Mouse (Mus musculus): Measurements from ENCODE around the gene Tspoap1. TPM values are rescaled to one million over a fixed set of nuclear protein-coding genes. Genes with fewer than 3 reads are reported as not detected.

Tspoap1 gene
- polyA plus RNA-seq, 1 experiment, result 50.9 TPM

DNA sequence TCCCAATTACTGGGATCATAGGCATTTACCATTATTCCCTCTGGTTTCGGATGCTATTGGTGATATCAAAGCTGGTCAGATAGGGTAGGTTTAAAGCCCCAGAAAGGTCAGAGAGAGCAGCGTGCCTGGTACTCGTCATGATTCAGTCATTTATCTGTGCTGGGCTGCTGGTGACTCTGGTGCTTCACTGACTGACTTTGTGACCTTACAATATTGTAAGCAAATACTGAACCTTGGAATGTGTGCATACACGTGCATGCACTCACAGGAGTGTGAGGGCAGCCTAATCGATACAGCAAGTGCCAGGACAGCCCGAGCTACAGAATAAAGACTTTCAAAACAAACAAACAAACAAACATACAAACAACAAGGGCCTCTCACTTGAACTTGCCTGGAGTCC is 24.6 kb upstream of the Tspoap1 start:
- no peak for TF ChIP-seq CTCF (IDR thresholded peaks at IDR 0.05; ENCODE audit: control insufficient read depth, insufficient read depth, low read length)
- no peak for TF ChIP-seq POLR2A (IDR thresholded peaks at IDR 0.05; ENCODE audit: borderline replicate concordance, control insufficient read depth, low read depth, low read length)
- Histone ChIP-seq H3K4me3 (replicated peaks; ENCODE audit: control insufficient read depth, low read depth, low read length) (no peak overlapping the region), H3K27ac (ENCODE audit: control insufficient read depth, insufficient read depth, low read depth, low read length, poor library complexity) (no peak overlapping the region), H3K4me1 (ENCODE audit: control insufficient read depth, insufficient read depth, low read length) (peaks cover 9% of the 10 kb centered on the region; the same call in 1 of the 2 replicates)
- 67% methylated on average over 6 of the region's 6 CpGs for WGBS

DNA sequence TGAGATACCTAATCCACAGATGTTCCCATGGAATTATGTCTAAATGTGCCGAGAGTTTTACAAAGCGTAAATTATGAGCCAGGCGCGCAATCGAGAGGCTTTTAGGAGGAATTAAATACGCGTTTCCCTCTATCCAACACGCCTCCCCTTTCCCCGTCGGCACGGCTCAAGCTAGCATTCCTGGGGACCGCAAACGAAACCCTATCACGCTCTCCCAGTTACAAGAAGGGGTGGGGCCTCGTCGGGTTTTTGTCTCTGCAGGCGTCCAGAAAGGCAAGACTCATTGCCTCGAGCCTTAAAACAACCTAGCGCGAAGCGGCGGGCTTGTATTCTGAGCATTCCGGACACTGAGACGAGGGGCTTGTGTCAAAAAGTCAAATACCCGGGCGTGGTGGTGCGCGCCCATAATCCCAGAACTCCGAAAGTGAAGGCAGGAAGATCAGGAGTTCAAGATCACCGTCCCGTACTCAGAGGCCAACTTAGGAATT is 23.6 kb upstream of the Tspoap1 start:
- TF ChIP-seq POLR2A (IDR thresholded peaks at IDR 0.05; ENCODE audit: borderline replicate concordance, control insufficient read depth, low read depth, low read length) (no peak), CTCF (IDR thresholded peaks at IDR 0.05; ENCODE audit: control insufficient read depth, insufficient read depth, low read length) (no peak)
- peaks cover 9% of the 10 kb centered on the region; the same call in 1 of the 2 replicates for H3K4me1 ChIP-seq (ENCODE audit: control insufficient read depth, insufficient read depth, low read length)
- H3K27ac ChIP-seq (ENCODE audit: control insufficient read depth, insufficient read depth, low read depth, low read length, poor library complexity), result peak overlapping the region; percentile 86
- 1% methylated on average over 31 of the region's 31 CpGs for WGBS
- H3K4me3 ChIP-seq (replicated peaks; ENCODE audit: control insufficient read depth, low read depth, low read length), result peak overlapping the region; percentile 68

DNA sequence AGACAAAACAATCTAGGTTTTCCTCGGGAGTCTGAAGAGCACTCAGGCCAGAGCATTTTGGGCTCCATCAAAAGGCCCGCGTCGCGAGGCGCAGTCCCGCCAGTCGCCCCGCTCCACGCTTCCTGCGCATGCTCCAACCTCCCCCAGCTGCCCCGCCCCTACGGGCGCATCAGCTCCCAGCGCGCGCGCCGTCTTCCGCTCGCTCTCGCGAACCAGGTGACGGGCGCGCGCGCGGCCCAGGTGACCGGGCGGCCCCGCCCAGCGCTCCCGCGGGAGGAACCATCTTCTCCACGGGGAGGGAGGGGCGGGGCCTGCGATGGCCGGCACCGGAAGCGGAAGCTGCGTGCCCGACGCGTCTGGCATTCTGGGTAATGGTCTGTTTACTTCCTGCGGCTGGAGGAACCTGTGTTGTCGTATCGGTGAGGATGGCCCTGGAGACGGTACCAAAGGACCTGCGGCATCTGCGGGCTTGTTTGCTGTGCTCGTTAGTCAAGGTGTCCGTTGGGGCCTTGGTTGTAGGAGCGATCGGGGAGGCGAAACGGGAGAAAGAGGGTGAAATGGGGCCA is 23.1 kb upstream of the Tspoap1 start, which contains the start of gene Supt4a:
TSS of gene Supt4a (plus strand) at position 378 of the 566 bp plus-strand sequence.
- TF ChIP-seq CTCF (IDR thresholded peaks at IDR 0.05; ENCODE audit: control insufficient read depth, insufficient read depth, low read length) (0 out of 2 replicates have a peak, but pooled peaks have one; percentile 9), POLR2A (IDR thresholded peaks at IDR 0.05; ENCODE audit: borderline replicate concordance, control insufficient read depth, low read depth, low read length) (peak; percentile 83; the same call in 1 of the 2 replicates)
- peaks cover 9% of the 10 kb centered on the region; the same call in 1 of the 2 replicates for H3K4me1 ChIP-seq (ENCODE audit: control insufficient read depth, insufficient read depth, low read length)
- under 1% methylated on average over 57 of the region's 57 CpGs for WGBS

GRCm38 (mm10) chr11:87743691-87744090 is 16.6 kb upstream of the Tspoap1 start:
- Histone ChIP-seq H3K4me3 (replicated peaks; ENCODE audit: control insufficient read depth, low read depth, low read length) (no peak overlapping the region), H3K27ac (ENCODE audit: control insufficient read depth, insufficient read depth, low read depth, low read length, poor library complexity) (no peak overlapping the region), H3K4me1 (ENCODE audit: control insufficient read depth, insufficient read depth, low read length) (peaks cover 12% of the 10 kb centered on the region)
- 92% methylated on average over 3 of the region's 3 CpGs for WGBS
- TF ChIP-seq CTCF (IDR thresholded peaks at IDR 0.05; ENCODE audit: control insufficient read depth, insufficient read depth, low read length), result no peak
- TF ChIP-seq POLR2A (IDR thresholded peaks at IDR 0.05; ENCODE audit: borderline replicate concordance, control insufficient read depth, low read depth, low read length), result no peak

More for the DNA sequence above, 23.1 kb upstream of the Tspoap1 start, which contains the start of gene Supt4a:
- H3K27ac ChIP-seq (ENCODE audit: control insufficient read depth, insufficient read depth, low read depth, low read length, poor library complexity), result peak within 1 kb of the TSS; percentile 91
- H3K4me3 ChIP-seq (replicated peaks; ENCODE audit: control insufficient read depth, low read depth, low read length), result peak within 1 kb of the TSS; percentile 97

- H3K4me1 ChIP-seq (ENCODE audit: control insufficient read depth, insufficient read depth, low read length), result peaks cover 12% of the 10 kb centered on the region
- TF ChIP-seq POLR2A (IDR thresholded peaks at IDR 0.05; ENCODE audit: borderline replicate concordance, control insufficient read depth, low read depth, low read length) (no peak), CTCF (IDR thresholded peaks at IDR 0.05; ENCODE audit: control insufficient read depth, insufficient read depth, low read length) (no peak)
- H3K27ac ChIP-seq (ENCODE audit: control insufficient read depth, insufficient read depth, low read depth, low read length, poor library complexity), result peak overlapping the region; percentile 77
- no peak overlapping the region for H3K4me3 ChIP-seq (replicated peaks; ENCODE audit: control insufficient read depth, low read depth, low read length)
- WGBS, result 44% methylated on average over 4 of the region's 4 CpGs
These were observed 15.4 kb upstream of the Tspoap1 start for GRCm38 (mm10) chr11:87744964-87745363.

GRCm38 (mm10) chr11:87745632-87746555 is 14.4 kb upstream of the Tspoap1 start:
- Histone ChIP-seq H3K27ac (ENCODE audit: control insufficient read depth, insufficient read depth, low read depth, low read length, poor library complexity) (peak overlapping the region; percentile 77), H3K4me3 (replicated peaks; ENCODE audit: control insufficient read depth, low read depth, low read length) (no peak overlapping the region), H3K4me1 (ENCODE audit: control insufficient read depth, insufficient read depth, low read length) (peaks cover 14% of the 10 kb centered on the region)
- TF ChIP-seq CTCF (IDR thresholded peaks at IDR 0.05; ENCODE audit: control insufficient read depth, insufficient read depth, low read length) (no peak), POLR2A (IDR thresholded peaks at IDR 0.05; ENCODE audit: borderline replicate concordance, control insufficient read depth, low read depth, low read length) (no peak)
- 84% methylated on average over 9 of the region's 9 CpGs for WGBS

DNA sequence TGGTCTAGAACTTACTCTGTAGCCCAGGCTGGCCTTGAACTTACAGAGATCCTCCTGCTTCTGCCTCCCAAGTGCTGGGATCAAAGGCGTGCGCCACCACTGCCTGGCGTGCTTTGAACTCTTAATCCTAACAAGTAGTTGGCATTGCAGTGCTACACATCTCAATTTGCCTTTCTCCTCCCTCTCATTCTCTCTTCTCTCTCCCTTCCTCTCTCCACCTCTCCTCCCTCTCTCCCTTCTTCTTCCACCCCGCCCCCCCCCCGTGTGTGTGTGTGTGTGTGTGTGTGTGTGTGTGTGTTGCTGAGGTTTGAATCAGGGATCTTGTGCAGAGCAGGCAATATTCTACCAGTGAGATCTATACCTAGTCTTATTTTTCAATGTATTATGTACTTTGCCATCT is 13.0 kb upstream of the Tspoap1 start:
- TF ChIP-seq POLR2A (IDR thresholded peaks at IDR 0.05; ENCODE audit: borderline replicate concordance, control insufficient read depth, low read depth, low read length) (no peak), CTCF (IDR thresholded peaks at IDR 0.05; ENCODE audit: control insufficient read depth, insufficient read depth, low read length) (no peak)
- Histone ChIP-seq H3K4me1 (ENCODE audit: control insufficient read depth, insufficient read depth, low read length) (peaks cover 15% of the 10 kb centered on the region), H3K27ac (ENCODE audit: control insufficient read depth, insufficient read depth, low read depth, low read length, poor library complexity) (no peak overlapping the region), H3K4me3 (replicated peaks; ENCODE audit: control insufficient read depth, low read depth, low read length) (no peak overlapping the region)
- 97% methylated on average over 5 of the region's 5 CpGs for WGBS

GRCm38 (mm10) chr11:87747716-87748115 is 12.6 kb upstream of the Tspoap1 start:
- Histone ChIP-seq H3K4me3 (replicated peaks; ENCODE audit: control insufficient read depth, low read depth, low read length) (no peak overlapping the region), H3K4me1 (ENCODE audit: control insufficient read depth, insufficient read depth, low read length) (peaks cover 15% of the 10 kb centered on the region), H3K27ac (ENCODE audit: control insufficient read depth, insufficient read depth, low read depth, low read length, poor library complexity) (peak overlapping the region; percentile 98)
- WGBS, result 83% methylated on average over 7 of the region's 7 CpGs
- TF ChIP-seq POLR2A (IDR thresholded peaks at IDR 0.05; ENCODE audit: borderline replicate concordance, control insufficient read depth, low read depth, low read length), result no peak
- TF ChIP-seq CTCF (IDR thresholded peaks at IDR 0.05; ENCODE audit: control insufficient read depth, insufficient read depth, low read length), result no peak

Data from bone marrow, adult 2 months (tissue).